Mouse (Mus musculus) CD8-positive naive resting alpha-beta T cell, adult 57 days (primary cell): Measurements from ENCODE around the gene Tmem87b. TPM values are rescaled to one million over a fixed set of nuclear protein-coding genes. Genes with fewer than 3 reads are reported as not detected.

ENCODE experiments used
- total RNA-seq: library from RNA; stranded (reverse); gene quantifications from one replicate; pipeline ENCODE4 v1.2.4, GENCODE M21; 2023

Tmem87b gene
- 40.5 TPM for total RNA-seq

GRCm38 (mm10) chr2:128817786-128818681, at the start of gene Tmem87b:
Gene Tmem87b, plus strand, starts transcription at chr2:128818118.

GRCm38 (mm10) chr2:128862636-128863035, 44.7 kb downstream of the Tmem87b start, which contains the start of gene Fbln7:
Gene Fbln7, plus strand, starts transcription at chr2:128862981.

Other genes with a start within 250 kb of the Tmem87b start
- not detected for gene Spdye4c, start 226.9 kb upstream of the Tmem87b start, total RNA-seq
- 121 TPM for gene Anapc1, start 130.7 kb upstream of the Tmem87b start, total RNA-seq
- gene Mertk, start 119.2 kb upstream of the Tmem87b start, total RNA-seq: 1.1 TPM
- not detected for gene Fbln7, start 44.9 kb downstream of the Tmem87b start, total RNA-seq
- 6.5 TPM for gene Zc3h8, start 126.0 kb downstream of the Tmem87b start, total RNA-seq
- 12.2 TPM for gene Zc3h6, start 149.3 kb downstream of the Tmem87b start, total RNA-seq
- gene Gm10762, start 149.6 kb downstream of the Tmem87b start, total RNA-seq: 4.7 TPM
- not detected for gene Vinac1, start 230.1 kb downstream of the Tmem87b start, total RNA-seq
- gene Ttl, start 247.8 kb downstream of the Tmem87b start, total RNA-seq: 5.4 TPM